Mouse (Mus musculus): ENCODE measurements at regions not wholly inside any gene's neighbourhood (a gene's known extent, or its start where the extent isn't known, plus 50 kb on each side); places are given as distances from the start of the nearest gene placed in this dataset.

DNA sequence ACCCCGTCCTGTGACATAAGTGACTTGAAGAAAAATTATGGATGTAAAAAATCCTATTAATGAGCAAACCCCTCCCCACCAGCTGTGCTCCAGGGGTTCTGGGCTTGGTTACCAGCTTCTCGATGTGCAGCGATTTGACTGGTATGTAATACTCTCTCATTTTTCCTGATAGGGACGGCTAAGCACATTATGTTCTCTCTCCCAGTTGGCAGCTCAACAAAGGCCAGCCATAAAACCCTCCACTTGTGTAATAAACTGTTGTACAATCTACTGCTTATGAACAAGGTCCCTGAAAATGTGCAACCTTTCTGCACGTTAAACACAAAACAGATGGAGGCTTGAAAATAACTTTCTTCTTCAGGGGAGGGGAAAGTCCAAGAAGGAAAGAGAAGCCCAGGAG, 98.0 kb upstream of the Myocd start:
- no peak overlapping the region for H3K9ac ChIP-seq (ENCODE audit: insufficient read depth, low read depth, low read length, poor library complexity, severe bottlenecking)
- no peak overlapping the region for H3K27ac ChIP-seq (ENCODE audit: insufficient read depth, low read depth, low read length, poor library complexity, severe bottlenecking)
- H3K36me3 ChIP-seq (ENCODE audit: control insufficient read depth, insufficient read depth, low read length, poor library complexity, severe bottlenecking): no peaks in the 10 kb centered on the region
- H3K9me3 ChIP-seq (ENCODE audit: control insufficient read depth, insufficient read depth, low read depth, low read length): no peaks in the 10 kb centered on the region
- TF ChIP-seq MAFK (IDR thresholded peaks at IDR 0.05; ENCODE audit: insufficient read depth, low read depth, low read length): no peak
- TF ChIP-seq CHD2 (IDR thresholded peaks at IDR 0.05; ENCODE audit: low read depth, low read length): no peak
- no peak for TF ChIP-seq HCFC1 (IDR thresholded peaks at IDR 0.05; ENCODE audit: borderline replicate concordance, insufficient read depth, low read length)
- TF ChIP-seq ZNF384 (IDR thresholded peaks at IDR 0.05; ENCODE audit: low read depth, low read length): no peak
- TF ChIP-seq ZC3H11A (IDR thresholded peaks at IDR 0.05; ENCODE audit: borderline replicate concordance, low read depth, low read length): no peak
- in situ Hi-C loops (cut with MboI; ENCODE audit: low sequenced_read_pairs in 2 of 2, unreplicated experiment in 2 of 2): no loop called here
- no peak overlapping the region for H3K4me3 ChIP-seq (ENCODE audit: insufficient read depth in 1 of 2, low read depth in 1 of 2, low read length in 2 of 2, poor library complexity in 1 of 2, severe bottlenecking in 1 of 2)
- H3K4me1 ChIP-seq (ENCODE audit: control insufficient read depth in 2 of 2, insufficient read depth in 2 of 2, low read length in 2 of 2, poor library complexity in 1 of 2): no peaks in the 10 kb centered on the region
- DNase-seq (ENCODE audit: low read depth, low spot score): no peak

DNA sequence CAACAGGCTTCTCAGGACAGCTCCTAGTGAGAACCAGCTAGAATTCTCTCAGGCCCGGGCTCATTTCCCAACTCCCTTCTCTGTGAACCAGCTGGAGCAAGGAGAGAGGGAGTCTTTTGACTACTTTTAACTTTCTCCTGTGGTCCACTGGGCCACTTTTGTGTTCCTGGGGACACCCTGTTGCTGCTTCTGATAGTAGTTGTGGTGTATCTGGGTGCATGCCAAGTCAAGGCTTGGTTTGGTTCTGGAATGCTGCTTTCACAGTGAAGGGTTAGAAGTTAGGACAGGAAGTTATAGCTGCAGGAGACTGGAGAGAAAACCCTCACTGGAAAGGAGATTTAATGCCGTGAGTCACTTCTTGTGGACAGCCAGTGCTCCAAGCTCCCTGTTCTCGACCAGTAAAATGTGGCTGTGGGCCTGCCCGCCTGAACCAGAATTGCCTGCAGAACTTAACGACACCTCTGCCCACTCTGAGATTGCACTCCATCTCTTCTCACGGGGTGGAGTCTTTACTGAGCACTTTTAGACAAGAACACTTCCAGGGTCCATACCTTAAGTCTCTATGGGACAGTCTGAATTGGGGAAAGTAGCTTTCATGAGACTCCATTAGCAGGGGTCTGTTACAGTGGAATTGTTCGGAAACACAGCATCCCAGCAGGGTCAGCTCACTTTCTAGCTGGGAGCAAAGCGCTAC, 97.0 kb upstream of the Myocd start:
- Histone ChIP-seq H3K9ac (ENCODE audit: insufficient read depth, low read depth, low read length, poor library complexity, severe bottlenecking) (no peak overlapping the region), H3K4me1 (ENCODE audit: control insufficient read depth in 2 of 2, insufficient read depth in 2 of 2, low read length in 2 of 2, poor library complexity in 1 of 2) (no peaks in the 10 kb centered on the region), H3K9me3 (ENCODE audit: control insufficient read depth, insufficient read depth, low read depth, low read length) (no peaks in the 10 kb centered on the region), H3K27ac (ENCODE audit: insufficient read depth, low read depth, low read length, poor library complexity, severe bottlenecking) (no peak overlapping the region), H3K36me3 (ENCODE audit: control insufficient read depth, insufficient read depth, low read length, poor library complexity, severe bottlenecking) (no peaks in the 10 kb centered on the region), H3K4me3 (ENCODE audit: insufficient read depth in 1 of 2, low read depth in 1 of 2, low read length in 2 of 2, poor library complexity in 1 of 2, severe bottlenecking in 1 of 2) (no peak overlapping the region)
- in situ Hi-C loops (cut with MboI; ENCODE audit: low sequenced_read_pairs in 2 of 2, unreplicated experiment in 2 of 2): no loop called here
- DNase-seq (ENCODE audit: low read depth, low spot score): no peak
- no peak for TF ChIP-seq MAFK (IDR thresholded peaks at IDR 0.05; ENCODE audit: insufficient read depth, low read depth, low read length)
- no peak for TF ChIP-seq CHD2 (IDR thresholded peaks at IDR 0.05; ENCODE audit: low read depth, low read length)
- no peak for TF ChIP-seq ZC3H11A (IDR thresholded peaks at IDR 0.05; ENCODE audit: borderline replicate concordance, low read depth, low read length)
- TF ChIP-seq HCFC1 (IDR thresholded peaks at IDR 0.05; ENCODE audit: borderline replicate concordance, insufficient read depth, low read length): no peak
- TF ChIP-seq ZNF384 (IDR thresholded peaks at IDR 0.05; ENCODE audit: low read depth, low read length): no peak

DNA sequence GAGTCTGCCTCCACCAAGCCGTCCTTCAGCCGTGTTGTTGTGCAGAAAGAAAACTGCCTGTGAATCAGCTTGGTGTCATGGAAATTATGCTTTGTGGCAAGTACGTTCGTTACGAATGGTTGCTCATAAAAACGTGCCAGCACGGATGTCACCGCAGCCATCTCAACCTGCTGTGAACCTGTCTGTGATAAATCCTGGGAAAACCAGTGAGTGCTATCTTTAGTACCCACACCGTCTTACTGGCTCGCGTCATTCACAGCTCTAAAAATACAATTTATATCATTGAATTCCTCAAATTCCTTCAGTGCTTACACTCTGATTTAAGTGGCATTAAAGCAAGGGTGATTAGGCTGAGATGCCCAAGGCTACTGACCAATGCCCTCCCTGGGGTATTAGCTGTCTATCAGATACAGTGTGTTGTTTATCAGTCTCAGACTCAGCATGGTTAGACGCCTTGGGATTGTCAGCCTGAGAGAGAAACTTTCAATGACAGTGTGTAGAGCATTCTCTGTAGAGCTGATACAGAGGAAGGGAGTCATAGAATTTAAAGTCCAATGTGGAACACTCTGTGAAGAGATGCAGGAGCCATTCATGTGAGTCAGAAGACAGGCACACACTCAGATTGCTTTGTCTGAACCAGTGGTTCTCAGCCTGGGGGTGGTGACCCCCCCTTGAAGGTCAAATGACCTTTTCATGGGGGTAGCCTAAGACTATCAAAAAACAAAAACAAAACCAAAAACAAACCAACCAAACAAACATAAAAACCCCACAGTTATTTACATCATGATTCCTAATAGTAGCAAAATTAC, 96.2 kb upstream of the Myocd start:
- DNase-seq (ENCODE audit: low read depth, low spot score): no peak
- no peak overlapping the region for H3K4me3 ChIP-seq (ENCODE audit: insufficient read depth in 1 of 2, low read depth in 1 of 2, low read length in 2 of 2, poor library complexity in 1 of 2, severe bottlenecking in 1 of 2)

DNA sequence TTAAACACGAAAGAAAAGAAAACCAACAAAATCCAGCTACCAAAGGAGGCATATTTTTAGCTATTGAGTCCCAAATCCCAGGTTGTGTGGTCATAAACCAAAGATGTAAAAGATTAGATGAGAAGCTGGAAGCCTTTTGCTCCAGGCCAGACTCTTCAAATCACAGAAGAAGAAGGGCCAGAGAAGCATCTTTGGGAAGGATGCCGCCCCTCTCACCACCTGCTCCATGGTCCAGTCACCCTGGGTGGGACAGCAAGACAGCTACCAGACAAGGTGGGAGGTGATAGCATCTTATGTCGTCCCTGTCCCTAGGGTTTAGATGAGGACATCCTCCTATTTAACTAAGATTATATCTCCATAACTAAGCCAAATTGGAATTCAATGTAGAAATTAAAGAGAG, 95.1 kb upstream of the Myocd start:
- no peak for DNase-seq (ENCODE audit: low read depth, low spot score)
- no peak overlapping the region for H3K27ac ChIP-seq (ENCODE audit: insufficient read depth, low read depth, low read length, poor library complexity, severe bottlenecking)
- no peak overlapping the region for H3K4me3 ChIP-seq (ENCODE audit: insufficient read depth in 1 of 2, low read depth in 1 of 2, low read length in 2 of 2, poor library complexity in 1 of 2, severe bottlenecking in 1 of 2)
- no peaks in the 10 kb centered on the region for H3K9me3 ChIP-seq (ENCODE audit: control insufficient read depth, insufficient read depth, low read depth, low read length)
- TF ChIP-seq CHD2 (IDR thresholded peaks at IDR 0.05; ENCODE audit: low read depth, low read length) (no peak), MAFK (IDR thresholded peaks at IDR 0.05; ENCODE audit: insufficient read depth, low read depth, low read length) (no peak), HCFC1 (IDR thresholded peaks at IDR 0.05; ENCODE audit: borderline replicate concordance, insufficient read depth, low read length) (no peak), ZC3H11A (IDR thresholded peaks at IDR 0.05; ENCODE audit: borderline replicate concordance, low read depth, low read length) (no peak), ZNF384 (IDR thresholded peaks at IDR 0.05; ENCODE audit: low read depth, low read length) (no peak)
- no peak overlapping the region for H3K9ac ChIP-seq (ENCODE audit: insufficient read depth, low read depth, low read length, poor library complexity, severe bottlenecking)
- in situ Hi-C loops (cut with MboI; ENCODE audit: low sequenced_read_pairs in 2 of 2, unreplicated experiment in 2 of 2): no loop called here
- no peaks in the 10 kb centered on the region for H3K36me3 ChIP-seq (ENCODE audit: control insufficient read depth, insufficient read depth, low read length, poor library complexity, severe bottlenecking)
- H3K4me1 ChIP-seq (ENCODE audit: control insufficient read depth in 2 of 2, insufficient read depth in 2 of 2, low read length in 2 of 2, poor library complexity in 1 of 2): no peaks in the 10 kb centered on the region

More for the DNA sequence above, 96.2 kb upstream of the Myocd start:
- Histone ChIP-seq H3K4me1 (ENCODE audit: control insufficient read depth in 2 of 2, insufficient read depth in 2 of 2, low read length in 2 of 2, poor library complexity in 1 of 2) (no peaks in the 10 kb centered on the region), H3K36me3 (ENCODE audit: control insufficient read depth, insufficient read depth, low read length, poor library complexity, severe bottlenecking) (no peaks in the 10 kb centered on the region), H3K9ac (ENCODE audit: insufficient read depth, low read depth, low read length, poor library complexity, severe bottlenecking) (no peak overlapping the region), H3K9me3 (ENCODE audit: control insufficient read depth, insufficient read depth, low read depth, low read length) (no peaks in the 10 kb centered on the region), H3K27ac (ENCODE audit: insufficient read depth, low read depth, low read length, poor library complexity, severe bottlenecking) (no peak overlapping the region)
- in situ Hi-C loops (cut with MboI; ENCODE audit: low sequenced_read_pairs in 2 of 2, unreplicated experiment in 2 of 2): no loop called here
- TF ChIP-seq MAFK (IDR thresholded peaks at IDR 0.05; ENCODE audit: insufficient read depth, low read depth, low read length): no peak

Measured in ES-E14 (cell line).